Mouse (Mus musculus): Measurements from ENCODE around the gene Wwtr1.

GRCm38 (mm10) chr3:57458652-57459051, 117.1 kb downstream of the Wwtr1 start:
- TF ChIP-seq CTCF (IDR thresholded peaks at IDR 0.05; ENCODE audit: insufficient read depth, low read depth, low read length) (no peak), POLR2A (IDR thresholded peaks at IDR 0.05; ENCODE audit: insufficient read depth, low read depth, low read length) (no peak)
